ENCODE assay signal across 9 mouse cellular contexts in genomic region chr2:28374838-28375237, GRCm38 (mm10).
A peak's percentile ranks its signal among the peaks of the same experiment; 100 is the strongest.
DNase-seq lines count a peak whose midpoint lies in the region; ATAC-seq and TF ChIP-seq lines count a peak whose summit lies in the region.
"Had no signal": no experiment of that assay in that cellular context is flagged by ENCODE, and none has a peak within 500 bp of the region (broad histone marks: within the 10 kb centered on the region; RNA-seq: fewer than 3 reads in every experiment).

No protein-coding gene starts in this region.

- peak; percentile 88; the same call in 1 of the 2 replicates for TF ChIP-seq CTCF in testis, adult 2 months (IDR thresholded peaks at IDR 0.05; ENCODE audit: control insufficient read depth, insufficient read depth, insufficient replicate concordance, low read depth, low read length)

- no peak overlapping the region for H3K9ac ChIP-seq in heart, embryonic 11.5 days (ENCODE audit: low read depth, low read length)
- H3K9ac ChIP-seq: stomach, embryonic 15.5 days had no signal

- no peaks in the 10 kb centered on the region for H3K36me3 ChIP-seq in heart, embryonic 11.5 days (ENCODE audit: control insufficient read depth, insufficient read depth, low read length)
- no peaks in the 10 kb centered on the region for H3K36me3 ChIP-seq in testis, adult 2 months (ENCODE audit: control insufficient read depth, insufficient read depth, low read length)
- H3K36me3 ChIP-seq: stomach, embryonic 15.5 days had no signal

- H3K4me2 ChIP-seq in heart, embryonic 11.5 days: no peak overlapping the region
- H3K4me2 ChIP-seq: stomach, embryonic 15.5 days had no signal

- H3K27ac ChIP-seq in heart, embryonic 11.5 days (ENCODE audit: low read depth, low read length): no peak overlapping the region
- no peak overlapping the region for H3K27ac ChIP-seq in testis, adult 2 months (ENCODE audit: control insufficient read depth, insufficient read depth, low read depth, low read length)
- H3K27ac ChIP-seq: stomach, embryonic 15.5 days had no signal

- no peak overlapping the region for H3K4me3 ChIP-seq in heart, embryonic 11.5 days (ENCODE audit: low read depth, low read length)
- no peak overlapping the region for H3K4me3 ChIP-seq in testis, adult 2 months (ENCODE audit: control insufficient read depth, low read depth, low read length)
- H3K4me3 ChIP-seq: stomach, embryonic 15.5 days had no signal

- ATAC-seq in heart, embryonic 11.5 days (replicated peaks; ENCODE audit: insufficient number of reproducible peaks, low FRiP score, low TSS enrichment): no peak

- no peak for TF ChIP-seq POLR2A in testis, adult 2 months (IDR thresholded peaks at IDR 0.05; ENCODE audit: control insufficient read depth, low read depth, low read length)

- no peaks in the 10 kb centered on the region; the same call in 1 of the 2 replicates for H3K27me3 ChIP-seq in heart, embryonic 11.5 days (ENCODE audit: control insufficient read depth, insufficient read depth, low read length)
- no peaks in the 10 kb centered on the region for H3K27me3 ChIP-seq in testis, adult 2 months (ENCODE audit: control insufficient read depth, insufficient read depth, low read length)
- H3K27me3 ChIP-seq: stomach, embryonic 15.5 days had no signal

- 7% methylated on average over 3 of the region's 3 CpGs for WGBS in heart, embryonic 11.5 days (ENCODE audit: insufficient replicate concordance)

- no peaks in the 10 kb centered on the region for H3K9me3 ChIP-seq in heart, embryonic 11.5 days (replicated peaks; ENCODE audit: control insufficient read depth, low read length)
- H3K9me3 ChIP-seq: stomach, embryonic 15.5 days had no signal

- DNase-seq in heart, adult 11 months: peak; percentile 94
- DNase-seq in Muller cell, postnatal 12 days (ENCODE audit: inconsistent ontology term): peak; percentile 54
- DNase-seq in cerebellum, adult 8-10 months: peak; percentile 76
- peak; percentile 21 for DNase-seq in heart, adult 8-10 months (ENCODE audit: low spot score)
- DNase-seq in layer of hippocampus, adult 9-11 months: peak; percentile 33
- peak; percentile 56 to 73 for DNase-seq in lung, postnatal 4 days

- peaks cover 14% of the 10 kb centered on the region for H3K4me1 ChIP-seq in heart, embryonic 11.5 days (ENCODE audit: control insufficient read depth, insufficient read depth, low read length)
- H3K4me1 ChIP-seq in testis, adult 2 months (ENCODE audit: control insufficient read depth, insufficient read depth, low read length): peaks cover under 1% of the 10 kb centered on the region

Comparison
In these comparisons a context has a peak if more than half of its experiments do, and no peak if none do; other contexts are left out.
1. DNase-seq: peak in every context shown above with its lines; median percentile 94 in heart, adult 11 months; 76 in cerebellum, adult 8-10 months; 64 in lung, postnatal 4 days; 54 in Muller cell, postnatal 12 days; 33 in layer of hippocampus, adult 9-11 months; 21 in heart, adult 8-10 months.